Mouse (Mus musculus) left cerebral cortex, adult 9 months (tissue): ENCODE measurements at regions not wholly inside any gene's neighbourhood (a gene's known extent, or its start where the extent isn't known, plus 50 kb on each side); places are given as distances from the start of the nearest gene placed in this dataset.
"Not testable (repeated sequence)": the region's sequence is repeated elsewhere in the genome, so short reads cannot be mapped to it uniquely, and the experiment has no call there.

Source experiments
- DNase-seq, 2 experiments: peaks; one replicate each; pipeline ENCODE4 v3.0.0; 2022; ENCODE audit warnings: low spot score in 2 of 2

GRCm38 (mm10) chr3:50643068-50643467 is 199.7 kb upstream of the Slc7a11 start:
- no peak for DNase-seq

GRCm38 (mm10) chr3:50639907-50640323 is 196.5 kb upstream of the Slc7a11 start:
- DNase-seq: no peak

GRCm38 (mm10) chr3:50634457-50635075 is 191.2 kb upstream of the Slc7a11 start:
- no peak for DNase-seq

- DNase-seq: no peak
Observed at GRCm38 (mm10) chr3:50631286-50631685, 187.9 kb upstream of the Slc7a11 start.

GRCm38 (mm10) chr3:50628092-50628696 is 184.8 kb upstream of the Slc7a11 start:
- DNase-seq: no peak

GRCm38 (mm10) chr3:50621176-50621575 is 177.8 kb upstream of the Slc7a11 start:
- DNase-seq: not testable (repeated sequence)

GRCm38 (mm10) chr3:50619061-50619460 is 175.6 kb upstream of the Slc7a11 start:
- no peak for DNase-seq

- DNase-seq: no peak
Observed at GRCm38 (mm10) chr3:50615384-50616285, 172.2 kb upstream of the Slc7a11 start.

- DNase-seq: peak; percentile 11 to 26
Observed at GRCm38 (mm10) chr3:50613011-50613410, 169.6 kb upstream of the Slc7a11 start.

- no peak for DNase-seq
Observed at GRCm38 (mm10) chr3:50609341-50610012, 166.1 kb upstream of the Slc7a11 start.

- no peak for DNase-seq
Observed at GRCm38 (mm10) chr3:50607736-50608135, 164.3 kb upstream of the Slc7a11 start.

GRCm38 (mm10) chr3:50606986-50607385 is 163.6 kb upstream of the Slc7a11 start:
- DNase-seq: no peak

- DNase-seq: no peak
Observed at GRCm38 (mm10) chr3:50605750-50606149, 162.3 kb upstream of the Slc7a11 start.

- no peak for DNase-seq
Observed at GRCm38 (mm10) chr3:50603182-50603581, 159.8 kb upstream of the Slc7a11 start.

GRCm38 (mm10) chr3:50595732-50596131 is 152.3 kb upstream of the Slc7a11 start:
- DNase-seq: no peak

- DNase-seq: no peak
Observed at GRCm38 (mm10) chr3:50584323-50584722, 140.9 kb upstream of the Slc7a11 start.

GRCm38 (mm10) chr3:50583475-50583874 is 140.1 kb upstream of the Slc7a11 start:
- no peak for DNase-seq

GRCm38 (mm10) chr3:50574388-50574787 is 131.0 kb upstream of the Slc7a11 start:
- DNase-seq: no peak

GRCm38 (mm10) chr3:50570027-50570426 is 126.6 kb upstream of the Slc7a11 start:
- no peak for DNase-seq

- no peak for DNase-seq
Observed at GRCm38 (mm10) chr3:50569565-50569964, 126.2 kb upstream of the Slc7a11 start.

- DNase-seq: no peak
Observed at GRCm38 (mm10) chr3:50554150-50554549, 110.7 kb upstream of the Slc7a11 start.

GRCm38 (mm10) chr3:50548568-50548967 is 105.2 kb upstream of the Slc7a11 start:
- no peak for DNase-seq
